Mouse (Mus musculus): Measurements from ENCODE around the gene Cbx5. TPM values are rescaled to one million over a fixed set of nuclear protein-coding genes. Genes with fewer than 3 reads are reported as not detected.

The Cbx5 gene
- 27.8 and 29.4 TPM in 2 replicates for polyA plus RNA-seq (2015; fragmentation: Nextera tagmentation; extraction: Ambion mirVana)

GRCm38 (mm10) chr15:103239685-103240159 lies at the start of gene Cbx5:
Cbx5 (minus strand) TSS chr15:103239816.
- Histone ChIP-seq H3K4me1 (ENCODE audit: insufficient read depth, low read depth, low read length) (no peaks in the 10 kb centered on the region), H3K4me2 (replicated peaks; ENCODE audit: low read depth, low read length) (peak within 1 kb of the TSS; percentile 56), H3K36me3 (ENCODE audit: insufficient read depth, low read length) (peaks cover 7% of the 10 kb centered on the region; the same call in 1 of the 2 replicates), H3K9ac (replicated peaks; ENCODE audit: low read depth) (peak within 1 kb of the TSS; percentile 72), H3K27ac (ENCODE audit: low read length) (peak within 1 kb of the TSS; percentile 94), H3K9me3 (ENCODE audit: low read length) (no peaks in the 10 kb centered on the region), H3K4me3 (ENCODE audit: low read depth, low read length) (peak within 1 kb of the TSS; percentile 69), H3K27me3 (replicated peaks; ENCODE audit: insufficient read depth, low read length) (no peaks in the 10 kb centered on the region)
- WGBS, result under 1% methylated on average over 39 of the region's 39 CpGs
- DNase-seq (ENCODE audit: low spot score) (peak; percentile 100), ATAC-seq (peak; percentile 94)
- TF ChIP-seq CTCF (IDR thresholded peaks at IDR 0.05) (peak; percentile 26), EP300 (IDR thresholded peaks at IDR 0.05) (no peak)

- H3K4me1 ChIP-seq (ENCODE audit: insufficient read depth, low read depth, low read length), result peaks cover 3% of the 10 kb centered on the region; the same call in 1 of the 2 replicates
- no peak overlapping the region for H3K4me2 ChIP-seq (replicated peaks; ENCODE audit: low read depth, low read length)
- peak overlapping the region; percentile 47 for H3K27ac ChIP-seq (ENCODE audit: low read length)
- DNase-seq (ENCODE audit: low spot score) (peak; percentile 69), ATAC-seq (peak; percentile 29)
- TF ChIP-seq CTCF (IDR thresholded peaks at IDR 0.05), result no peak
- no peak for TF ChIP-seq EP300 (IDR thresholded peaks at IDR 0.05)
- no peaks in the 10 kb centered on the region for H3K9me3 ChIP-seq (ENCODE audit: low read length)
- H3K36me3 ChIP-seq (ENCODE audit: insufficient read depth, low read length), result no peaks in the 10 kb centered on the region
- H3K27me3 ChIP-seq (replicated peaks; ENCODE audit: insufficient read depth, low read length), result no peaks in the 10 kb centered on the region
- 19% methylated on average over 1 of the region's 1 CpGs for WGBS
- no peak overlapping the region for H3K9ac ChIP-seq (replicated peaks; ENCODE audit: low read depth)
- H3K4me3 ChIP-seq (ENCODE audit: low read depth, low read length), result no peak overlapping the region
Observed at GRCm38 (mm10) chr15:103285778-103286417, 46.3 kb upstream of the Cbx5 start.

GRCm38 (mm10) chr15:103284647-103285046 lies 45.0 kb upstream of the Cbx5 start:
- peak; percentile 59 for TF ChIP-seq CTCF (IDR thresholded peaks at IDR 0.05)
- no peak for TF ChIP-seq EP300 (IDR thresholded peaks at IDR 0.05)
- peak overlapping the region; percentile 47; the same call in 1 of the 2 replicates for H3K27ac ChIP-seq (ENCODE audit: low read length)
- peak; percentile 53; the same call in 1 of the 2 replicates for ATAC-seq
- no peaks in the 10 kb centered on the region for H3K36me3 ChIP-seq (ENCODE audit: insufficient read depth, low read length)
- peaks cover 3% of the 10 kb centered on the region; the same call in 1 of the 2 replicates for H3K4me1 ChIP-seq (ENCODE audit: insufficient read depth, low read depth, low read length)
- H3K4me3 ChIP-seq (ENCODE audit: low read depth, low read length), result no peak overlapping the region
- WGBS, result 40% methylated on average over 2 of the region's 2 CpGs
- H3K27me3 ChIP-seq (replicated peaks; ENCODE audit: insufficient read depth, low read length), result no peaks in the 10 kb centered on the region
- H3K9me3 ChIP-seq (ENCODE audit: low read length), result no peaks in the 10 kb centered on the region
- no peak for DNase-seq (ENCODE audit: low spot score)
- H3K4me2 ChIP-seq (replicated peaks; ENCODE audit: low read depth, low read length), result no peak overlapping the region
- H3K9ac ChIP-seq (replicated peaks; ENCODE audit: low read depth), result no peak overlapping the region

DNA sequence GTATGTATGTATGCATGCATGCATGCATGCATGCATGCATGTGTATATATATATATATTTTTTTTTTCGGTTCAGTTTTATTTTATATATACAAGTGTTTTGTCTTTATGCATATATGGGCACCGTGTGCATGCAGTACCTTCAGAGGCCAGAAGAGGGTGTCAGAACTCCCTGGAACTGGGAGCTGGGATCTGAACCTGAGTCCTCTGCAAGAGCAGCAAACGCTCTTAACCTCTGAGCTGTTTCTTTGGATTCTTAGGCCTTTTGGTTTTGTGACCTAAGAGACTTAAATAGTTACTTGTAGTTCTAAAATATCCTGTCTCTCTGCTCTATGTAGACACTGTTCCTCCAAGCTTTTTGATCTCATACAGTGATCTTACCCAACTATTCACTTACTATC lies 44.5 kb upstream of the Cbx5 start:
- ATAC-seq, result no peak
- H3K4me1 ChIP-seq (ENCODE audit: insufficient read depth, low read depth, low read length), result peaks cover 3% of the 10 kb centered on the region; the same call in 1 of the 2 replicates
- H3K9ac ChIP-seq (replicated peaks; ENCODE audit: low read depth), result no peak overlapping the region
- WGBS, result 56% methylated on average over 3 of the region's 3 CpGs
- H3K27ac ChIP-seq (ENCODE audit: low read length), result no peak overlapping the region
- no peaks in the 10 kb centered on the region for H3K27me3 ChIP-seq (replicated peaks; ENCODE audit: insufficient read depth, low read length)
- TF ChIP-seq EP300 (IDR thresholded peaks at IDR 0.05) (no peak), CTCF (IDR thresholded peaks at IDR 0.05) (peak; percentile 78)
- H3K4me3 ChIP-seq (ENCODE audit: low read depth, low read length), result no peak overlapping the region
- peak; percentile 60 for DNase-seq (ENCODE audit: low spot score)
- no peaks in the 10 kb centered on the region for H3K36me3 ChIP-seq (ENCODE audit: insufficient read depth, low read length)
- H3K9me3 ChIP-seq (ENCODE audit: low read length), result no peaks in the 10 kb centered on the region
- no peak overlapping the region for H3K4me2 ChIP-seq (replicated peaks; ENCODE audit: low read depth, low read length)

- Histone ChIP-seq H3K27ac (ENCODE audit: low read length) (no peak overlapping the region), H3K4me3 (ENCODE audit: low read depth, low read length) (no peak overlapping the region), H3K9ac (replicated peaks; ENCODE audit: low read depth) (no peak overlapping the region), H3K27me3 (replicated peaks; ENCODE audit: insufficient read depth, low read length) (no peaks in the 10 kb centered on the region), H3K36me3 (ENCODE audit: insufficient read depth, low read length) (no peaks in the 10 kb centered on the region), H3K4me1 (ENCODE audit: insufficient read depth, low read depth, low read length) (peaks cover 3% of the 10 kb centered on the region; the same call in 1 of the 2 replicates), H3K9me3 (ENCODE audit: low read length) (no peaks in the 10 kb centered on the region), H3K4me2 (replicated peaks; ENCODE audit: low read depth, low read length) (no peak overlapping the region)
- DNase-seq (ENCODE audit: low spot score) (no peak), ATAC-seq (no peak)
- 96% methylated on average over 3 of the region's 3 CpGs for WGBS
- TF ChIP-seq CTCF (IDR thresholded peaks at IDR 0.05) (no peak), EP300 (IDR thresholded peaks at IDR 0.05) (no peak)
Observed at GRCm38 (mm10) chr15:103281465-103282205, 42.0 kb upstream of the Cbx5 start.

- Histone ChIP-seq H3K27ac (ENCODE audit: low read length) (no peak overlapping the region), H3K9ac (replicated peaks; ENCODE audit: low read depth) (no peak overlapping the region), H3K27me3 (replicated peaks; ENCODE audit: insufficient read depth, low read length) (no peaks in the 10 kb centered on the region), H3K4me1 (ENCODE audit: insufficient read depth, low read depth, low read length) (peaks cover under 1% of the 10 kb centered on the region; the same call in 1 of the 2 replicates), H3K9me3 (ENCODE audit: low read length) (no peaks in the 10 kb centered on the region), H3K36me3 (ENCODE audit: insufficient read depth, low read length) (no peaks in the 10 kb centered on the region), H3K4me3 (ENCODE audit: low read depth, low read length) (no peak overlapping the region), H3K4me2 (replicated peaks; ENCODE audit: low read depth, low read length) (no peak overlapping the region)
- peak; percentile 87 for DNase-seq (ENCODE audit: low spot score)
- peak; percentile 63 for ATAC-seq
- TF ChIP-seq EP300 (IDR thresholded peaks at IDR 0.05), result no peak
- TF ChIP-seq CTCF (IDR thresholded peaks at IDR 0.05), result peak; percentile 82
- 44% methylated on average over 3 of the region's 3 CpGs for WGBS
Observed at GRCm38 (mm10) chr15:103280817-103281464, 41.3 kb upstream of the Cbx5 start.

All from lung, postnatal 0 days (tissue).